Mouse (Mus musculus) spleen, adult 12 weeks (tissue): ENCODE measurements around the gene Tgm3.

Source experiments
- DNase-seq: peaks from one replicate; pipeline ENCODE4 v3.0.0; 2022; ENCODE audit warnings: low spot score

The Tgm3 gene

DNA sequence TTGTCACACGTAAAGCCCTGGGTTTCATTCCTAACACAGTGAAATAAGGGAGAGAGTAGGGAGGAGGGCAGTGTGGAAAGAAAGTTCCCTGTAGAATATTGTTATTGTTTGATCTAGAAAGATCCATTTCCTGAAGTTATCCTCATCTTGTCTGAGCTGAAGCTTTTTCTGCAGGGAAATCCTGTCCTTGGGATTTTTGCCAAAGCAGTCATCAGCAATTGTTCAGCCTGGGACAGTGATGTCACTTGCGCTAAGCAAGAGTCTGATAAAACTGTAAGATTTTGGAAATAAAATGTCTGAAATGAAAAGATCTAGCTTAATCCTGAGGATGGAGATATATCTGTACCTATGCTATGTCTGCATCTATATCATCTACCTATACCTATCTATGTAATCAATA lies 58.2 kb downstream of the Tgm3 start:
- DNase-seq = no peak
